Mouse (Mus musculus) olfactory bulb, adult 2 months (tissue): ENCODE measurements around the gene Hipk1.

ENCODE experiments used
- CTCF ChIP-seq: fragments of 200-500 bp; IDR thresholded peaks from 2 replicates; pipeline ENCODE4 v1.5.1; 2012; ENCODE audit warnings: low read depth, mild to moderate bottlenecking, low read length, moderate library complexity; ENCODE audit not compliant: insufficient read depth
- POLR2A ChIP-seq: fragments of 200-500 bp; IDR thresholded peaks from 2 replicates; pipeline ENCODE4 v1.6.1; 2012; ENCODE audit warnings: mild to moderate bottlenecking, low read depth, low read length, moderate library complexity; ENCODE audit not compliant: insufficient read depth

GRCm38 (mm10) chr3:103772846-103773245, 18.5 kb downstream of the Hipk1 start:
- TF ChIP-seq CTCF = no peak
- no peak for TF ChIP-seq POLR2A
